Mouse (Mus musculus) limb, embryonic 11.5 days (tissue): ENCODE measurements around the gene Edaradd. TPM values are rescaled to one million over a fixed set of nuclear protein-coding genes. Genes with fewer than 3 reads are reported as not detected.
A peak's percentile ranks its signal among the peaks of the same experiment; 100 is the strongest.

ENCODE experiments used
- ATAC-seq: fragments of 200-750 bp; cut with Nextera tagmentation; 2 replicates; pipeline ENCODE4 v1.8.0; 2017; ENCODE audit warnings: low read depth; ENCODE audit not compliant: insufficient number of reproducible peaks, low FRiP score, low TSS enrichment
- DNase-seq: peaks from one replicate; pipeline ENCODE4 v3.0.0-alpha.2; 2015; ENCODE audit warnings: low spot score
- H3K27ac ChIP-seq: fragments of 300-500 bp; sonication (generic); replicated peaks from 2 replicates; pipeline ENCODE4 v1.5.1; 2014; ENCODE audit warnings: low read depth, mild to moderate bottlenecking, low read length
- H3K27me3 ChIP-seq: fragments of 300-500 bp; sonication (generic); 2 replicates; pipeline ENCODE4 v1.6.1; 2014; ENCODE audit warnings: mild to moderate bottlenecking, low read length, mixed read lengths; ENCODE audit not compliant: control insufficient read depth, insufficient read depth
- H3K36me3 ChIP-seq: fragments of 300-500 bp; sonication (generic); 2 replicates; pipeline ENCODE4 v1.6.1; 2014; ENCODE audit warnings: mild to moderate bottlenecking, low read length, moderate library complexity, mixed read lengths; ENCODE audit not compliant: control insufficient read depth, insufficient read depth
- H3K4me1 ChIP-seq: fragments of 300-500 bp; sonication (generic); 2 replicates; pipeline ENCODE4 v1.6.1; 2014; ENCODE audit warnings: low read length, mixed read lengths; ENCODE audit not compliant: control insufficient read depth, insufficient read depth
- H3K4me2 ChIP-seq: fragments of 300-500 bp; sonication (generic); 2 replicates; pipeline ENCODE4 v1.6.1; 2014; ENCODE audit warnings: low read depth, mild to moderate bottlenecking, moderate library complexity; ENCODE audit not compliant: severe bottlenecking
- H3K4me3 ChIP-seq: fragments of 300-500 bp; sonication (generic); 2 replicates; pipeline ENCODE4 v1.5.1; 2014; ENCODE audit warnings: low read depth, low read length
- H3K9ac ChIP-seq: fragments of 300-500 bp; sonication (generic); 2 replicates; pipeline ENCODE4 v1.6.1; 2014; ENCODE audit warnings: mild to moderate bottlenecking, low read length
- H3K9me3 ChIP-seq: fragments of 300-500 bp; sonication (generic); 2 replicates; pipeline ENCODE4 v1.6.1; 2016; ENCODE audit warnings: low read length; ENCODE audit not compliant: control insufficient read depth
- WGBS: fragments of 180-500 bp; shearing (Covaris S2); extraction: QIAGEN DNeasy Blood & Tissue Kit; methylation state at CpG from one replicate; pipeline ENCODE4 v1.1.7; 2014; 5-methylcytosine and 5-hydroxymethylcytosine counted together
- polyA plus RNA-seq: library from polyadenylated mRNA; unstranded; fragments of >200 nt; fragmentation: Nextera tagmentation; extraction: Ambion mirVana; gene quantifications from 2 replicates; pipeline ENCODE4 v1.2.1, GENCODE M21; 2014

Edaradd gene
- polyA plus RNA-seq, 1 experiment from 2014 or later = 1.4 TPM

GRCm38 (mm10) chr13:12559462-12560120, 39.4 kb upstream of the Edaradd start:
- Histone ChIP-seq H3K4me1 (no peaks in the 10 kb centered on the region), H3K9ac (no peak overlapping the region), H3K27me3 (no peaks in the 10 kb centered on the region), H3K4me2 (no peak overlapping the region), H3K4me3 (no peak overlapping the region), H3K27ac (no peak overlapping the region), H3K9me3 (no peaks in the 10 kb centered on the region), H3K36me3 (no peaks in the 10 kb centered on the region)
- no peak for ATAC-seq
- DNase-seq = no peak
- WGBS = 57% methylated on average over 6 of the region's 6 CpGs

GRCm38 (mm10) chr13:12559044-12559443, 38.8 kb upstream of the Edaradd start:
- Histone ChIP-seq H3K9ac (no peak overlapping the region), H3K4me2 (no peak overlapping the region), H3K4me3 (no peak overlapping the region), H3K27ac (no peak overlapping the region), H3K36me3 (no peaks in the 10 kb centered on the region), H3K9me3 (no peaks in the 10 kb centered on the region), H3K27me3 (no peaks in the 10 kb centered on the region), H3K4me1 (no peaks in the 10 kb centered on the region)
- ATAC-seq = no peak
- 67% methylated on average over 3 of the region's 3 CpGs for WGBS
- no peak for DNase-seq

DNA sequence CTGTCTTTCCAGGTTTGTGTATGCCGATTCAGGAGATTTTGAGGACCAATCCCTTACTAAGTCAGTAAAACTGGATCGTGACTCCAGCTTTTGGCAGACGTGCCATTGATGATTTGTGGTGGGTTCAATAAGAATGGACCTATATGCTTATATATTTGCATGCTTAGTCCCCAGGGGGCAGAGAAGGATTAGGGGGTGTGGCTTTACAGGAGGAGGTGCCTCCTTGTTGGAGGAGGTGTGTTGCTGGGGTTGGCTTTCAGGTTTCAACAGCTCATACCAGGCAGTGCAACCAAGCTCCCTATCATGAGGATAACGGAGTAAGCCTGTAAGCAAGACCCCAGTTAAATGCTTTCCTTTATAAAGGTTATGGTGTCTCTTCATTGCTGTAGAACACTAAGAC, 34.0 kb upstream of the Edaradd start:
- DNase-seq (no peak), ATAC-seq (no peak)
- WGBS = 56% methylated on average over 4 of the region's 4 CpGs
- Histone ChIP-seq H3K4me2 (no peak overlapping the region), H3K4me1 (no peaks in the 10 kb centered on the region), H3K27ac (no peak overlapping the region), H3K27me3 (no peaks in the 10 kb centered on the region), H3K9ac (no peak overlapping the region), H3K36me3 (no peaks in the 10 kb centered on the region), H3K4me3 (no peak overlapping the region), H3K9me3 (no peaks in the 10 kb centered on the region)

DNA sequence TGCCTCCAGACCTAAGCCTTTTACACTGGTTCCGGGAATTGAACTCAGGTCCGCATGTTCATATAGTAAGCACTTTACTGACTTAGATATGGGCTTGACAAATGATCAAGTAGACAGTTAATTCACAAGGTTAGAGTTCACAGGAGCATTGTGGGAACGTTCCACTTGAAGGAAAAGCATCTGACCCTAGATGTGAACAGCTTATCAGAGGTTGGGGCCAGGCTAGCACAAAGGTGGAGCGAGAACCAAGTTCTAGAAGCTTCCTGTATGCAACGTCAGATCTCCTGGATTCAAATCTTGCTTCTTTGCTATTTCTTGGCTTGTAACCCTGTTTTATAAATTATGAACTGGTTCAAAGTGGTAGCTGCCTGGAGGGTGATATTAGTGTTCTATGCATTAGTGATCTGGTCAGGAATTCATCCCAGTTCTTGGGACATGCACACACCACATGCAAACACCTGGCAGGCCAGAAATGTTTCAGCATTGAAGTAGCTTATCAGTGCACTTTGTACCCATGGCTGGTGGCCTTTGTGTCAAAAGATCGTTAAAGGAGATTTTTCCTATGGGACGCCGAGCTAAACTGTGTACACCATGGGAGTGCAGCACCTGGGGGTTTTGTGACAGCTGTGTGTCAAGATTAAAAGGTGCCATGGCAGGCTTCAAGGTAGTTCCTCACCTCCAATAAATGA, 23.8 kb upstream of the Edaradd start:
- no peaks in the 10 kb centered on the region for H3K27me3 ChIP-seq
- WGBS = 89% methylated on average over 8 of the region's 8 CpGs
- DNase-seq (no peak), ATAC-seq (no peak)
- no peaks in the 10 kb centered on the region for H3K9me3 ChIP-seq
- no peaks in the 10 kb centered on the region for H3K36me3 ChIP-seq
- H3K9ac ChIP-seq = no peak overlapping the region
- no peak overlapping the region for H3K4me3 ChIP-seq
- no peak overlapping the region for H3K4me2 ChIP-seq
- H3K4me1 ChIP-seq = peaks cover 6% of the 10 kb centered on the region; the same call in 1 of the 2 replicates
- H3K27ac ChIP-seq = no peak overlapping the region

GRCm38 (mm10) chr13:12543246-12543645, 23.0 kb upstream of the Edaradd start:
- 75% methylated on average over 5 of the region's 5 CpGs for WGBS

GRCm38 (mm10) chr13:12542006-12542981, 22.1 kb upstream of the Edaradd start:
- H3K4me1 ChIP-seq = peaks cover 6% of the 10 kb centered on the region; the same call in 1 of the 2 replicates
- H3K27ac ChIP-seq = no peak overlapping the region
- H3K27me3 ChIP-seq = no peaks in the 10 kb centered on the region
- DNase-seq (peak; percentile 72), ATAC-seq (peak; percentile 89)
- H3K9ac ChIP-seq = no peak overlapping the region
- 6% methylated on average over 23 of the region's 23 CpGs for WGBS
- peak overlapping the region; percentile 0; the same call in 1 of the 2 replicates for H3K4me2 ChIP-seq
- H3K4me3 ChIP-seq = no peak overlapping the region
- H3K36me3 ChIP-seq = no peaks in the 10 kb centered on the region
- H3K9me3 ChIP-seq = no peaks in the 10 kb centered on the region

More at GRCm38 (mm10) chr13:12543246-12543645, 23.0 kb upstream of the Edaradd start:
- Histone ChIP-seq H3K4me1 (peaks cover 6% of the 10 kb centered on the region; the same call in 1 of the 2 replicates), H3K27me3 (no peaks in the 10 kb centered on the region), H3K4me2 (no peak overlapping the region), H3K4me3 (no peak overlapping the region), H3K27ac (no peak overlapping the region), H3K9ac (no peak overlapping the region), H3K9me3 (no peaks in the 10 kb centered on the region), H3K36me3 (no peaks in the 10 kb centered on the region)
- no peak for ATAC-seq
- no peak for DNase-seq

- H3K27me3 ChIP-seq = no peaks in the 10 kb centered on the region
- 69% methylated on average over 13 of the region's 13 CpGs for WGBS
- no peak overlapping the region for H3K9ac ChIP-seq
- DNase-seq = no peak
- H3K36me3 ChIP-seq = no peaks in the 10 kb centered on the region
- peaks cover 6% of the 10 kb centered on the region; the same call in 1 of the 2 replicates for H3K4me1 ChIP-seq
- no peak for ATAC-seq
- no peak overlapping the region for H3K27ac ChIP-seq
- no peak overlapping the region for H3K4me3 ChIP-seq
- no peak overlapping the region for H3K4me2 ChIP-seq
- no peaks in the 10 kb centered on the region for H3K9me3 ChIP-seq
Measured at GRCm38 (mm10) chr13:12540119-12540518, 19.9 kb upstream of the Edaradd start.

DNA sequence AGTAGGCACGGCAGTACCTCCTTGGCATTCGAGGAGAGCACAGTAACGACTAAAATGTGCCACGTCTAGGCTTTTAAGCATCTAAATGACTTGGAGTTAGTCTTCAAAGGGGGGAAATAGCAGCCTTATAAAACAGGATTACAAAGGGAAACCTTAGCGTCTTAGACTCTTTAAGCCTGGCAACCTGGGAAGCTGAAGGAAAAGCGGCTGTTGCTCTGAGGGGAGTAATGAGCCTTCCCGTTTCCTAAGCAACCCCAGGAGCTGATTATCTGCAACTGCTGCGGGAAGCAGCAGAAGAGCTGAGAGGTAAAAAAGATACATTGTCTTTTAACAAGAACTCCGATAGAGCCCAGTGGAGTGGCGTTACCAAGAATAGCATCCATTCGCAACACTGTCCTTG, 19.5 kb upstream of the Edaradd start:
- no peak for DNase-seq
- Histone ChIP-seq H3K4me3 (no peak overlapping the region), H3K9me3 (no peaks in the 10 kb centered on the region), H3K9ac (no peak overlapping the region), H3K27ac (no peak overlapping the region), H3K4me1 (peaks cover 6% of the 10 kb centered on the region; the same call in 1 of the 2 replicates), H3K36me3 (no peaks in the 10 kb centered on the region), H3K27me3 (no peaks in the 10 kb centered on the region), H3K4me2 (no peak overlapping the region)
- WGBS = 29% methylated on average over 11 of the region's 11 CpGs
- no peak for ATAC-seq
